Mouse (Mus musculus) spleen, postnatal 36 days (tissue): ENCODE results near the gene Rpl3.

ENCODE experiments used
- DNase-seq, 2 experiments: peaks; one replicate each; pipeline ENCODE4 v3.0.0; 2022; ENCODE audit warnings: low spot score in 2 of 2, mixed read lengths in 1 of 2

The Rpl3 gene

GRCm38 (mm10) chr15:80115256-80115655, 23.6 kb upstream of the Rpl3 start:
- DNase-seq: no peak

GRCm38 (mm10) chr15:80114414-80114813, 22.7 kb upstream of the Rpl3 start:
- DNase-seq: no peak

- DNase-seq: no peak
Observed at GRCm38 (mm10) chr15:80112499-80112898, 20.8 kb upstream of the Rpl3 start.

- no peak for DNase-seq
Observed at GRCm38 (mm10) chr15:80111436-80111835, 19.8 kb upstream of the Rpl3 start.

- DNase-seq: no peak
Observed at GRCm38 (mm10) chr15:80107575-80107974, 15.9 kb upstream of the Rpl3 start.

- DNase-seq: no peak
Observed at GRCm38 (mm10) chr15:80107143-80107542, 15.5 kb upstream of the Rpl3 start.

GRCm38 (mm10) chr15:80105490-80106410, 14.1 kb upstream of the Rpl3 start:
- DNase-seq: no peak

- DNase-seq: no peak
Observed at GRCm38 (mm10) chr15:80102495-80102894, 10.8 kb upstream of the Rpl3 start.

GRCm38 (mm10) chr15:80101503-80101902, 9.8 kb upstream of the Rpl3 start:
- no peak for DNase-seq

GRCm38 (mm10) chr15:80100871-80101270, 9.2 kb upstream of the Rpl3 start:
- no peak for DNase-seq

GRCm38 (mm10) chr15:80100196-80100595, 8.5 kb upstream of the Rpl3 start:
- no peak for DNase-seq

- no peak for DNase-seq
Observed at GRCm38 (mm10) chr15:80099477-80099876, 7.8 kb upstream of the Rpl3 start.

- no peak for DNase-seq
Observed at GRCm38 (mm10) chr15:80098809-80099208, 7.1 kb upstream of the Rpl3 start.

- DNase-seq: peak; percentile 49 to 65
Observed at GRCm38 (mm10) chr15:80097999-80098461, 6.4 kb upstream of the Rpl3 start.

- DNase-seq: peak; percentile 43 to 69
Observed at GRCm38 (mm10) chr15:80096946-80097881, 5.5 kb upstream of the Rpl3 start.

GRCm38 (mm10) chr15:80096406-80096805, 4.7 kb upstream of the Rpl3 start:
- no peak for DNase-seq

- DNase-seq: no peak
Observed at GRCm38 (mm10) chr15:80095596-80095995, 3.9 kb upstream of the Rpl3 start.

- DNase-seq: no peak
Observed at GRCm38 (mm10) chr15:80094201-80094600, 2.5 kb upstream of the Rpl3 start.

- DNase-seq: no peak
Observed at GRCm38 (mm10) chr15:80092599-80092998, 931 bp upstream of the Rpl3 start.

- no peak for DNase-seq
Observed at GRCm38 (mm10) chr15:80092041-80092441, 373 bp upstream of the Rpl3 start.

- DNase-seq: no peak
Observed at GRCm38 (mm10) chr15:80090741-80091120, 937 bp downstream of the Rpl3 start.

- no peak for DNase-seq
Observed at GRCm38 (mm10) chr15:80090155-80090554, 1.5 kb downstream of the Rpl3 start.
